Comparison of ENCODE assay signal across 23 mouse cellular contexts in the genomic region with DNA sequence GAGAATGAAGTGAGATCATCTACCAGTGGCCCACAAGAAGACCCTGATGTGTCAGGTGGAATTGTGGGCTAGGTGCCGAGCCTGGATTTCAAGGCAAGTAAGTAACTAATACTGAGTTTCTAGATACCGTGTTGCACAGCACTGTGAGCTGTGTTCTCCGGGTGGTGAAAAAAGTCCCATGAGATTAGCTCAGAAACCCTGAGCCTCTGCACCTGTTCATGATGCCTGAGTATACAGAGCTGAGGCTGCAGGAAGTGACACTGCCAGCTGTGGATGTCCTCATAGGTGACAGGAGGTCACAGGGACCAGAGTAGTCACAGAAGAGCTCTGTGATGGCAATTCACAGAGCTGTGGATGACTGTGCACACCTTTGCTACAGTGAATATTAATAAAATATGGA.
A peak's percentile ranks its signal among the peaks of the same experiment; 100 is the strongest.
DNase-seq lines count a peak whose midpoint lies in the region; TF ChIP-seq lines count a peak whose summit lies in the region.
"Had no signal": no experiment of that assay in that cellular context is flagged by ENCODE, and none has a peak within 500 bp of the region (broad histone marks: within the 10 kb centered on the region; RNA-seq: fewer than 3 reads in every experiment).

No protein-coding gene starts in this region.

- H3K9ac ChIP-seq in CH12.LX (ENCODE audit: insufficient read depth, low read depth) = no peak overlapping the region
- H3K9ac ChIP-seq: embryonic facial prominence, embryonic 12.5 days; embryonic facial prominence, embryonic 15.5 days; forebrain, postnatal 0 days; hindbrain, embryonic 13.5 days; intestine, embryonic 15.5 days had no signal

- H3K36me3 ChIP-seq in CH12.LX (replicated peaks in 1 of 2; ENCODE audit: control insufficient read depth in 1 of 2, insufficient read depth in 1 of 2, low read length in 1 of 2) = no peaks in the 10 kb centered on the region
- H3K36me3 ChIP-seq: embryonic facial prominence, embryonic 12.5 days; embryonic facial prominence, embryonic 15.5 days; G1E; hindbrain, embryonic 10.5 days; hindbrain, embryonic 13.5 days; intestine, embryonic 15.5 days had no signal

- no peak for TF ChIP-seq RAD21 in CH12.LX (IDR thresholded peaks at IDR 0.05; ENCODE audit: low read depth, low read length)

- TF ChIP-seq EP300 in CH12.LX (IDR thresholded peaks at IDR 0.05; ENCODE audit: low read length) = peak; percentile 71; the same call in 1 of the 2 replicates

- H3K27me3 ChIP-seq in CH12.LX (replicated peaks) = peaks cover 9% of the 10 kb centered on the region
- H3K27me3 ChIP-seq: embryonic facial prominence, embryonic 12.5 days; embryonic facial prominence, embryonic 15.5 days; hindbrain, embryonic 13.5 days; intestine, embryonic 15.5 days; Patski had no signal

- dilution Hi-C loops in CH12.LX (cut with MboI; ENCODE audit: extremely low pct_ligation_motif_present, extremely low pct_unique_long_range_greater_than_20kb, low sequenced_read_pairs) = no loop called here

- no peak for TF ChIP-seq POLR2A in CH12.LX (IDR thresholded peaks at IDR 0.05; ENCODE audit: low read depth, low read length)

- no peak overlapping the region for H3K4me3 ChIP-seq in CH12.LX (replicated peaks in 1 of 3; ENCODE audit: low read depth in 2 of 3, low read length in 2 of 3, poor library complexity in 1 of 3)
- H3K4me3 ChIP-seq: embryonic facial prominence, embryonic 12.5 days; embryonic facial prominence, embryonic 15.5 days; hindbrain, embryonic 10.5 days; hindbrain, embryonic 13.5 days; intestine, embryonic 15.5 days had no signal

- in situ Hi-C loops in CH12.LX (cut with MboI; ENCODE audit: low pct_ligation_motif_present, low pct_unique_long_range_greater_than_20kb, low sequenced_read_pairs) = no loop called here

- no peaks in the 10 kb centered on the region for H3K79me2 ChIP-seq in CH12.LX (replicated peaks; ENCODE audit: control insufficient read depth, extremely low read depth, insufficient read depth, poor library complexity, severe bottlenecking)

- peak; percentile 28 to 31 for DNase-seq in gastrocnemius, adult 8-10 months (ENCODE audit: low spot score in 2 of 2)
- DNase-seq in gastrocnemius, postnatal 10 days = no peak
- peak; percentile 85 for DNase-seq in CH12.LX (ENCODE audit: extremely low read depth)
- DNase-seq in gastrocnemius, postnatal 25 days = peak; percentile 26
- no peak for DNase-seq in heart, postnatal 14 days
- DNase-seq in thymus, postnatal 10 days (ENCODE audit: low spot score in 2 of 2) = no peak
- DNase-seq: adrenal gland, postnatal 14 days; cerebellum, adult 11 months; cerebellum, adult 2 months; cerebellum, adult 9-11 months; cerebellum, postnatal 25 days; heart, adult 11 months; heart, postnatal 36 days; kidney, adult 11 months had no signal

- H3K4me1 ChIP-seq in CH12.LX (ENCODE audit: control insufficient read depth in 1 of 2, insufficient read depth in 2 of 2) = peaks cover 4 to 48% of the 10 kb centered on the region in 2 experiments; a peak in 3 of 4 replicates
- H3K4me1 ChIP-seq: embryonic facial prominence, embryonic 12.5 days; embryonic facial prominence, embryonic 15.5 days; hindbrain, embryonic 13.5 days; intestine, embryonic 15.5 days had no signal

- no peak overlapping the region for H3K4me2 ChIP-seq in CH12.LX (ENCODE audit: insufficient read depth, low read depth, poor library complexity, severe bottlenecking)
- H3K4me2 ChIP-seq: embryonic facial prominence, embryonic 12.5 days; embryonic facial prominence, embryonic 15.5 days; heart, embryonic 11.5 days; hindbrain, embryonic 13.5 days; intestine, embryonic 15.5 days had no signal

- intact Hi-C loops in heart, postnatal 14 days (cut with DNase I) = no loop called here

- no peak for TF ChIP-seq CTCF in CH12.LX (conservative IDR thresholded peaks at IDR 0.05 in 1 of 2, IDR thresholded peaks at IDR 0.05 in 1 of 2; ENCODE audit: low read depth in 2 of 2, low read length in 2 of 2)

- no peak overlapping the region for H3K27ac ChIP-seq in CH12.LX (ENCODE audit: insufficient read depth, low read depth)
- H3K27ac ChIP-seq: embryonic facial prominence, embryonic 12.5 days; embryonic facial prominence, embryonic 15.5 days; hindbrain, embryonic 10.5 days; hindbrain, embryonic 13.5 days; intestine, embryonic 15.5 days had no signal

- H3K9me3 ChIP-seq in CH12.LX (replicated peaks; ENCODE audit: low read length) = no peaks in the 10 kb centered on the region
- H3K9me3 ChIP-seq: embryonic facial prominence, embryonic 12.5 days; embryonic facial prominence, embryonic 15.5 days; G1E; hindbrain, embryonic 10.5 days; hindbrain, embryonic 13.5 days; intestine, embryonic 15.5 days had no signal

TF ChIP-seq in CH12.LX, 34 proteins besides CTCF, POLR2A, EP300 and RAD21:
- TF ChIP-seq TCF12 (IDR thresholded peaks at IDR 0.05; ENCODE audit: low read depth, low read length) (peak; percentile 78), ETS1 (conservative IDR thresholded peaks at IDR 0.05; ENCODE audit: low read depth, low read length) (peak; percentile 75), TBP (conservative IDR thresholded peaks at IDR 0.05; ENCODE audit: low read depth, low read length) (no peak), ZNF384 (IDR thresholded peaks at IDR 0.05; ENCODE audit: low read depth, low read length) (peak; percentile 72)

Comparison
In these comparisons a context has a peak if more than half of its experiments do, and no peak if none do; other contexts are left out.
1. DNase-seq: peak in gastrocnemius, adult 8-10 months (2 of 2), CH12.LX (single experiment) and gastrocnemius, postnatal 25 days (single experiment); none in gastrocnemius, postnatal 10 days (single experiment), heart, postnatal 14 days (0 of 2) and thymus, postnatal 10 days (0 of 2).